Mouse (Mus musculus): ENCODE data around the gene Slc9a9.

Slc9a9 gene

GRCm38 (mm10) chr9:94837384-94837783, 167.7 kb downstream of the Slc9a9 start:
- DNase-seq (ENCODE audit: low spot score in 2 of 2) = no peak

GRCm38 (mm10) chr9:94838479-94839031, 168.8 kb downstream of the Slc9a9 start:
- no peak for DNase-seq (ENCODE audit: low spot score in 2 of 2)

GRCm38 (mm10) chr9:94839204-94839603, 169.5 kb downstream of the Slc9a9 start:
- DNase-seq (ENCODE audit: low spot score in 2 of 2) = no peak

GRCm38 (mm10) chr9:94840398-94840797, 170.7 kb downstream of the Slc9a9 start:
- DNase-seq (ENCODE audit: low spot score in 2 of 2) = no peak

GRCm38 (mm10) chr9:94840972-94841371, 171.3 kb downstream of the Slc9a9 start:
- DNase-seq (ENCODE audit: low spot score in 2 of 2) = no peak

- DNase-seq (ENCODE audit: low spot score in 2 of 2) = no peak
Measured at GRCm38 (mm10) chr9:94844176-94844575, 174.5 kb downstream of the Slc9a9 start.

GRCm38 (mm10) chr9:94847624-94848023, 177.9 kb downstream of the Slc9a9 start:
- DNase-seq (ENCODE audit: low spot score in 2 of 2) = no peak

GRCm38 (mm10) chr9:94851550-94851949, 181.8 kb downstream of the Slc9a9 start:
- DNase-seq (ENCODE audit: low spot score in 2 of 2) = no peak

- no peak for DNase-seq (ENCODE audit: low spot score in 2 of 2)
Measured at GRCm38 (mm10) chr9:94856093-94856492, 186.4 kb downstream of the Slc9a9 start.

- DNase-seq (ENCODE audit: low spot score in 2 of 2) = no peak
Measured at GRCm38 (mm10) chr9:94868557-94868956, 198.8 kb downstream of the Slc9a9 start.

- DNase-seq (ENCODE audit: low spot score in 2 of 2) = no peak
Measured at GRCm38 (mm10) chr9:94869023-94869799, 199.5 kb downstream of the Slc9a9 start.

- DNase-seq (ENCODE audit: low spot score in 2 of 2) = no peak
Measured at GRCm38 (mm10) chr9:94882517-94882916, 212.8 kb downstream of the Slc9a9 start.

- DNase-seq (ENCODE audit: low spot score in 2 of 2) = no peak
Measured at GRCm38 (mm10) chr9:94883435-94883834, 213.7 kb downstream of the Slc9a9 start.

- DNase-seq (ENCODE audit: low spot score in 2 of 2) = no peak
Measured at GRCm38 (mm10) chr9:94885151-94885550, 215.4 kb downstream of the Slc9a9 start.

- no peak for DNase-seq (ENCODE audit: low spot score in 2 of 2)
Measured at GRCm38 (mm10) chr9:94889647-94890046, 219.9 kb downstream of the Slc9a9 start.

- no peak for DNase-seq (ENCODE audit: low spot score in 2 of 2)
Measured at GRCm38 (mm10) chr9:94895882-94896281, 226.2 kb downstream of the Slc9a9 start.

- DNase-seq (ENCODE audit: low spot score in 2 of 2) = no peak
Measured at GRCm38 (mm10) chr9:94904180-94904579, 234.5 kb downstream of the Slc9a9 start.

GRCm38 (mm10) chr9:94907020-94907610, 237.4 kb downstream of the Slc9a9 start:
- DNase-seq (ENCODE audit: low spot score in 2 of 2) = no peak

- DNase-seq (ENCODE audit: low spot score in 2 of 2) = no peak
Measured at GRCm38 (mm10) chr9:94912071-94912470, 242.4 kb downstream of the Slc9a9 start.

- DNase-seq (ENCODE audit: low spot score in 2 of 2) = no peak
Measured at GRCm38 (mm10) chr9:94922062-94922461, 252.4 kb downstream of the Slc9a9 start.

- DNase-seq (ENCODE audit: low spot score in 2 of 2) = no peak
Measured at GRCm38 (mm10) chr9:94925845-94926244, 256.1 kb downstream of the Slc9a9 start.

- DNase-seq (ENCODE audit: low spot score in 2 of 2) = no peak
Measured at GRCm38 (mm10) chr9:94927101-94927500, 257.4 kb downstream of the Slc9a9 start.

- DNase-seq (ENCODE audit: low spot score in 2 of 2) = no peak
Measured at GRCm38 (mm10) chr9:94945569-94946135, 275.9 kb downstream of the Slc9a9 start.
